Mouse (Mus musculus): Measurements from ENCODE around the gene Timm10.

Timm10 gene

DNA sequence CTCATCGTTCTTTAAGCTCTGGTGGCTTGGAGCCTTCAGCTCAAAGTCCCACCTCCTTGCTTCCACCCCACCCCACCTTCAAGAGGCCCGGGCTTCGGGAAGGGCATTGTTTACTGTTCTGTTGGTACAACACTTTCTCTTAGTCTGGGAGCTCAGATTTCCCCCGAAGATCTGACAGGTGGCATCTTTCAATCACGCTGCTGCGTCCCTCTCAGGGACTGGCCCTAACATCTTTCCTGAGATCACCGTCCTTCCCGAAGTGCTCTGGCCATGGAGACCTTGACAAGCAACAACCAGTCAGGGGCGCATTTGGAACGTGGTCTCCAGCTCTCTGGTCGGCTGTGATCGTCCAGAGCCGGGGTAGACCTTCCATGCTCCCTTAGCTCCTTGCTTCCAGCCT, 4.2 kb upstream of the Timm10 start, which contains the start of gene Smtnl1:
Smtnl1 (minus strand) TSS at position 101 of the 400 bp plus-strand sequence.
- DNase-seq = no peak

DNA sequence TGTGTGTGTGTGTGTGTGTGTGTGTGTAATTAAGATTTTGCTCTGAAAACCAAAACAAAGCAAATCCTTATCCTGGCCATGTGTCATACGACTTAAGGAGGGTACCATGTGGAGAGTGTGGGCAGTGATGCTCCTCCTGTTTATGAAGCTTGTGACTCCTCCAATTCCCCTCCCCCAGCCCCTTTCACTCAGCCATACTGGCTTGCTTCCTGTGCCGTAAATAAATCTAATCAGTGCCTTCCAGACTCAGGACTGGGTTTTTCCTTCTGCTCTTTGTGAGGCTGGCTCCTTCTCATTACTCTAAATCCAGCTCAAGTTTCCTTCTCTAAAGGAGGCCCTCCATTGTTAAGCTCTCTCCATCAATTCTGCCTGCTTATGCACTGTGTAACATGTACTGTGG, 3.6 kb upstream of the Timm10 start:
- no peak for DNase-seq

DNA sequence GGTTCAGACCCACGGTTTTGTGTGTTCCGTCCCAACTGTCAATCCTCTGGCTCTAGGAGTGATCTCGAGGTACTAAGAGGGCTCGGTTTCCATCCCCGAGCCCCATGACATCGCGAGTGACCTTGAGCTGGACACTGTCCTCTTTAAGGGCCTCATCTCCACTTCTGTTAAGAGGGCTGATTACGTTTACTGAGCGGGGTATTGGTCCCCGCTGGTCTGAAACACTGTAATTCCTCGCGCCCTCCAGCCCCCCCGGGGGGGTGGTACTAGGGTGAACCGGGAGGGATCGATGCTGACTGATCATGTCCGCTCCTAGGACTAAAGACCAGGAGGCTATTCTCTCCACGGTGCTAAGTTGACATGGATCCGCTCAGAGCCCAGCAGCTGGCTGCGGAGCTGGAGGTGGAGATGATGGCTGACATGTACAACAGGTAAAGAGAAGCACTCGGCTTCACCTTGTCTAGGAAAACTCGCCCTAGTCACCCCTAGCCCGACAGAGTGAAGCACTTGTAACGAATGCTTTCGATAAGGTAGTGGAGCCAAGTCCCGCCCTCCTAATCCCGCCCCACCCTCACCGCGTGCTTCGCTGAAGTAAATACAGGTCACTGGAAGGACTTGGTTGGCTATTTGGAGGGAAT, 605 bp downstream of the Timm10 start:
- peak; percentile 19 to 23 for DNase-seq

DNA sequence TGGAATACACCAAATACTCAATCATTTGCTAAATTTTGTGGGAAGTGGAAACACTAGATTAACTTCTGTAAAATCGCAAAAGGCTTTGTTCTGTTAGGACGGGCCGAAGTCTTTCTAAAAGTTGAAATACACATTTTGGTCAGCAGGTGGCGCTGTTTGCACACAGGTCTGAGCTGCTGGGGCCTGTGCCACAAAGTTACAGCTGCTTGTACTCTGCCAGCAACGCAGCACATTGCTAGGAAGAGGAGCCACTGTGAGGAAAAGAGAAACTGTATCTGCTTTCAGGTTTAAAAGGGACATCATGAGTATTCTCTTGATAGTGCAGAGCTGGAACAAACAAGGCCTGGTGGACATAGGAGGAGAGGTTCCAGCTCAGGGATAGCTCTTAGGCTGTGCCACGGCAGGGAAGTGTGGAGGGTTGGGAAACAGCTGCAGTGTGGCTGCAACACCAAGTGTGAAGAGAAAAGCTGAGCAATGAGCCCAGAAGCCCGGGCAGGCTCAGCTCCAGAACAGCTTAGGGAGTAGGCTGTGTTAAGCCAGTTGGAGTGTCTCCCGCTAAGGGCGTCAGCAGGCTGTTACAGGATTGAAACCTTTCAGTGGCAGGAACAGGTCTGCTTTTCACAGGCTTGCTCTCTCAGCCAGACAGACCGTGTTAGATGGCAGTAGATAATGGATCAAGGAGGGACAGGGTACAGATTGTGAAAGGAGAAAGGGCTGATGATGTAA, 5.0 kb downstream of the Timm10 start:
- peak; percentile 87 to 88 for DNase-seq

DNA sequence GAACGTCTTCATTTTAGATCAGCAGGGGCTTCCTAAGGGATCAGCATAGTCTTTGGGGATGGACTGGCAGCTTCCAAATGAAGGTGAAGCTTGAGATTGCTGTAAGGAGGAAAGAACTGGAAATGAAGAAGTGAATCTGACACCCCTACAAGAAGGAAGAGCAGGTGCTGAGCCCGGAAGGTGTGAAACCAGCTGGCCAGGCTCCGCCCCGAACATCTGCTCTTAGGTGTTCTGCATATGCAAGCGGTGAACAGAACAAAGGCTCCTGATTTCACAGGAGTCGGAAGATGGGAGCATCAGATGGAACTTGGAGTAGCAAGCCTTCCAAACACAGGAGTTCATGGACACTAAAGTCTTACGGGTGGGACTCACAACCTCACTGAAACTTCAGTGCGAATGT, 10.3 kb downstream of the Timm10 start:
- DNase-seq = peak; percentile 68 to 70

DNA sequence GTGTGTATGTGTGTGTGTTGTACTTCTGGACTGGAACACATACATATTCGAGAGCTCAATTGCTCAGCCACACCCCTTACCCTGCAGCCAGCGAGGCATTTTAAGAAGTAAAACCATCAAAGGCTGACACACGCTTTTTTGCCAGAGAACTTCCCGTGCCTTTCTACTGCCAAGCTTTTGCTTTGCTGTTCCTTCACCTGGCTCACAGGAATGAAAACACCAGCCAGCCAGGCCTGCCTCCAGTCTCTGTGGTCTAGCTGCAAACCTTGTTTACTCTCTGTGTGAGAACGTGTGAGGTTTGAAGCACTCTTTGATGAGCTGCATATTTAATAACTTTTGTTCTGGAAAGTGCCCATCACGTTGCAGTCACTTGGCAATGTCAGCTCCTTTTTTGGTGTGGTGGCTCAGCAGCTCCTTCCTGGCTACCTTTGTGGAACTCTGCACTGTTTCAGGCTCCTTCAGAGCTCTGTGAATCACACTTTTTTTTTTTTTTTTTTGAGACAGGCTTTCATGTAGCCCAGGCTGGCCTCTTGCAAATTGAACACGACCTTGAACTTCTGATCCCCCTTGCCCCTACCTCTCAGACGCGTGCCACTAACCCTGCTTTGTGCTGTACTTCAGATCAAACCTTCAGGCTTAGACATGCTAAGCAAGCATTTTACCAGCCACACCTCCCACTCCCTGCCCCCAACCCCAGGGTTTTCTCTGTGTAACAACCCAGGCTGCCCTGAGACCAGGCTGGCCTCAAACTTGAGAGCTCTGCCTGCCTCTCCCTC, 11.2 kb downstream of the Timm10 start:
- peak; percentile 17 to 18 for DNase-seq

DNA sequence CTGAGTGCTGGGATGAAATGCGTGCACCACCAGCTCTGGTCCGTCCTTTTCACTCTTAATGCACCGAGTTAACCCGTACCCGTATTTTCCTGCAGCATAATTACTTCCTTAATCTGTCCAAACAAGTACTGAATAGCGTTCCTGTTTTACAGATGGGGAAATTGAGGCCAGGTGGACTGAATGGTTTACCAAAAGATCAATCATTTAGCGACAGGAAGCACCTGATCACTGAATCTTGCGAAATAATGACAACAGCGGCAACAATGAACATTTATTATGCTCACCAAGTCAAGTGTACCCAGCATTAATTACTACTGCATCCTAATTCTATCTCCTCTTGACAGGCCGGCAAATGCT, 11.8 kb downstream of the Timm10 start, which contains the start of gene Slc43a1:
Slc43a1 (plus strand) TSS at position 258 of the 357 bp plus-strand sequence.
- DNase-seq = no peak

DNA sequence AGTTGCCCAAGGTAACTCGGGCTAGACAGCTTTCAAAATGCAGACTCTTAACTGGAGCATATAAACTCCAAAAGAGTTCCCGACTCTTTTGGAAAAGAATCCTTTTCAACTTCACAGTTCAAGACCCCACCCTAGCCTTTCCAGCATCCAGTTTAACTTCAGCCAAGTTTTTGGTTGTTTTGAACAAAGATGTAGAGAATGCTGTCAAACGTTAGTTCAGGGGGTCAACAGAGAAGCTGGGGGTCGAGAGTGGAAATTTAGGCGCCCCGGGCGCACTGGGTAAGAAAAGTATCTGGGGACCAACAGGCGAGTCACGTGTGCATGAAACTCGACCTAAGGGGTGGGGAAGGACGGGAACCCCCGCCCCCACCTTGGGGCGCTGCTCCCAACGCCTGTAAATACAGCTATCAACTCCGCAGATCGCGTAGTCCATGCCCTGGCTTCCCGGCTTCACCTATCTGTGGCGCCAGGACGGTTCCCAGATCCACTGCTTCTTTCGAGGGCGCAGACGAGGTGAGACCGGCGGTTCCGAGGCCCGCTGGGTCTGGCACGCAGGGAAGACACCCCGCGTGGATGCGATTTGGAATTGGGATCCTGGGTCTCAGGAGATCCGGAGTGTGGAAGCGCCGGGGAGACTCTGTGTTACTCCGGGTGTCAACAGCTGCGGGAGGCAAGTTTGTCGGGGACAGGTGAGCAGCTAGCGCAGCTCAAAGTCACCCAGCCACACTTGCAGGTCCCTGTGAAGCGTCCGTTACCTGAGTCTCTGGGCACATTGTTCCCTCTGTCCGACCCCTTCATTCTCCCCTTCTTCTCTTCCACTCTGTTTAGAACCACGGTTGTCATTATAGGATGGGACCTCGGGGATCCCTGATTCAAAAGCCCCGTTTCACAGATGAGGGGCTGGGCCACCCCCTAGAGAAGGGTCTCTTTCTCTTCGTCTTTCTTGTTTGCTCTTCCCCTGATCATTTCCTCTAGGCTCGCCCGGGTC, 12.5 kb downstream of the Timm10 start:
- peak; percentile 35 to 40 for DNase-seq

DNA sequence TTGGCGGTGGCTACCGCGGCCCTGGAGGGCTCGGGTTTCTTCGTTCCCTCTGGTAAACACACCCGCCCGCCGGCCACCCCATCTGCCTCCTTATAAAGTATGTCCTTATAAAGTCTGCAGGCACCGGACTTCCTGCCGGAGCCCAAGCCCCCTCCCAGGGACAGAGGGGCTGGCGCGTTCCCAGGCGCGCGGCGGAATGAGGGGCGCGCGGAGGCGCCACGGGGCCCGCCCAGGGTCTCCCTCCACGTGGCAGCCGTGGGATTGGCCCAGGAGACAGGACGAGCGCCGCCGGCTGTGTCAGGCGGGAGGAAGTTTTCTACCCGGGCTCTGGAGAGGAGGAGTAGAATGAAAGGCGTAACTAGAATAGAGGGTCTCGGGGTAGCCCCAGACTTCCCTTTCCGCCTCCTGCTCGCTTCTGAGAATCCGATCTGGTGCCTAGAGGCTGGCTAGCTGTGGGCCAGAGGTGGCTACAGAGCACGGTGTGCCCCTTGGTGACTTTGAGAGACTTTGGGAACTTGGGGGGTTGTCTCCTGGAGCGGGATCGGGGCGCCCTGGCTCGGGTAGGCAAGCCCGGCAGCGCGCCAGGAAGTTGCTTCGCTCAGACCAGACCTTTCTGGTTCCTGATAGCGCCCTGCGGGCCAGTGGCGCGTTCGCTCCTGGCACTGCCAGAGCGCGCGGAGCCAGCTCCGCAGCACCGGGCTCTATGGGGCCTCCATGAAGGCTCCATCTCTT, 13.4 kb downstream of the Timm10 start:
- DNase-seq = peak; percentile 54 to 68

DNA sequence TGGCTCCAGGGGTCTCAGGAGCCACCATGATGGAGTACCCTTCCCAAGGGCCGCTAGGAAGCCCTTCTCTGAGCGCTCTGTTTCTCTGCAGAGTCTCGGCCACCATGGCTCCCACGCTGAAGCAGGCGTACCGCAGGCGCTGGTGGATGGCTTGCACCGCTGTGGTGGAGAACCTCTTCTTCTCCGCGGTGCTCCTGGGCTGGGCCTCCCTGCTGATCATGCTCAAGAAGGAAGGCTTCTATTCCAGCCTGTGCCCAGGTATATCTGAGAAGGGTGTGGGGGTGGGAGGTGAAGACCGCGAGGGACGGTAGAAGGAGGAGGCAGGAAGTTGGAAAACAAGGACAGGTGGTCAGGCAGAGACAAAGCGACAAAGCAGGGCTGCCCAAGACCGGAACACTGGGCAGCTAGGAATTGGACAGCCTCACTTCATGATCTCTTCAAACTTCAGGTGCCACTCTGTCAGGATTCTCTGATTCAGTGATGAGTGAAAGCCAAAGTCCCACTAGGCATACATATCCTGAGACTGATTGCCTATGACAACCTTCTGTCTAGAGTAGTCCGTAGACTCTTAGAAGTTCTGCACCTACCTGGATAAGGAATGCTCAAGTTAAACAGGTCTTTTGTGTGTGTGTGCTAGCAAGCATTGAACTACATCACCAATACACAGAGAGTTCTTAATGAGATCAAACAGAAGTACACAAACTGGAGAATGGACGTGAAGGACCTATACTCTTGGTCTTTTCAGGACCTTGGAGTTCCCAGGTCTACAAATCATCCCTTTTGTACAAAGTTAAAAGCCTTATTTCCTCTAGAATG, 14.2 kb downstream of the Timm10 start:
- DNase-seq = no peak

DNA sequence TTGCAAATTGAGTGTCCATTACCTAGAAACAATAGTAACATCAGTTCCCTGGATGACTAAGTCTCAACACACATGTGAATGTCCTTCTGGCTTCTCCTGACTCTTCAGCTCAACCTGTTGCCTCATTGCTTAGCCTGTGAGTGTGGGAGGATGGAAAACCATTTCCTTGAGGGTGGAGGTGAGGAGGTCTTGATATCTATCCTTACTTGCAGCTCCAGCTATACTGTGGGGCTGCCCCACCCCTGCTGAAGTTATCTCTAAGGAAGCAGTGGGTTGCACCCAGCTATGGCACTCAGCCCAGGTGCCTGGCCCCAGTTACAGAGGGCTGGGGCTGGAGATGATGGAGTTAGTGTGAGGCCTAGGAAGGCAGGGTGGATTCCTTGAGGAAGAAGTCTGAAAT, 15.1 kb downstream of the Timm10 start:
- no peak for DNase-seq

DNA sequence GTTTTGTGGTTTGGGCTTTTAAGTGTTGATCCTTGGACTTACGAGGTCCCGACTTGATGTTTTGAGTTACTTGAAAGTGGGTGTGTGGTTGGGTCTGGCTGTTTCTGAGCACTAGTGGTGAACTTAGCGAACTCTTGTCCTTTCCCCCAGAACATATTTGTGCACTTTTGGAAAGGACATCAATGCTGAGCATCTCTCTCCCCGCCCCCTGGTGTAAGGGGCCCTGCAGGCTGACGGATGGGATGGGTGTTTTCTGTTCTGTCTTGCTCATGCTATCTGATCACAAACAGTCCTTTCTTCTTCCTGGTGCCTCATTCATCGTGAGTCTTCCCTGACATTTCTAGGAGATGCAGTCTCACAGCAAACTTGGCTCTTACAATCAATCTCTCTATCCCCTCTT, 16.9 kb downstream of the Timm10 start:
- DNase-seq = no peak

DNA sequence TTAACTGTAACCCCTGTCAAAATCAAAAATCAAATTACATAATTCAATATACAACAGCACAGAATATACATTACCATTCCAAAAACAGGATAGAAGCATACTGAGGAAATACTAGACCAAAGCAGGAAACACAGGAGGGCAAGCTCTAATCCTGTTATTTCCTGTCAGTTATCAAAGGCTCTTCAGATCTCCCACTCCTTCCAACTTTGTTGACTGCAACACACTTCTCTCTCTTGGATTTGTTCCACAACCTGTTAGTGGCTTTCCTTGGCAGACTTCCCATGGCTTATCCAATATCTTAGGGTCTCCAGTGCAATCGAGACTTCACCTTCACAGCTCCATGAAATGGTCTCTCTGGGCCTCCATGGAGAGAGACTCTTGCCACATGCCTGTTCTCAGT, 18.4 kb downstream of the Timm10 start:
- DNase-seq = no peak

DNA sequence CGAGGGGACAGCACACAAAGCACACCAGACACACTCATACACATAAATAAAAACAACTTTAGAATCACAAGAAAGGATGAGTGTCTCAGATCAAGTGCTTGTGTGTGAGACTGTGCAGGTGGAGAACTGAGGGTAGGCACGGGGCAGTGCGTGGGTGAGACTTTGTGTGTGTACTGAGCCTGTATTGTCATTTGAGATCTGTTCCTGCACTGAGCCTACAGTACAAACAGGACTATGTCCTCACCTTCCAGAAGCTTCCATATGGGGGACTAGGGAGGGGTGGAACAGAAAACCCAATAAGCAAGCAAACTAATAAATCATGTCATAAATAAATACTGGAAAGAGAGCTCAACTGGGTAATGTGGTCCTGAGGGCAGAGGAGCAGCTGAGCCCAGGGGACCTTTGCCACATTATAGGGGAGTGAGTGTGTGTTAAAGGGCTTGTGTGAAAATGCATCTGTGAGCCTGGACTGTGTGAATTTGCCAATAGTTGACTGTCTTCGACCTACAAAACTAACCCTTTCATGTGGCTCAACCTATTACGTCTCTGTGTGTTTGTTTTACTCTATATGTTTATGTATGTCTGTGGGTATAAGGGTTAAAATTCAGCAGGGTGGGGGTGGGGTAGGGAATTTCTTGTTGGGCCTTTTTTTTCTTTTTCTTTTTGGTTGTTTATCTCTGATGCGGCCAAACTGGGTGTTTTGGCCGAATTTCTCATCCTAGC, 23.8 kb downstream of the Timm10 start:
- no peak for DNase-seq

DNA sequence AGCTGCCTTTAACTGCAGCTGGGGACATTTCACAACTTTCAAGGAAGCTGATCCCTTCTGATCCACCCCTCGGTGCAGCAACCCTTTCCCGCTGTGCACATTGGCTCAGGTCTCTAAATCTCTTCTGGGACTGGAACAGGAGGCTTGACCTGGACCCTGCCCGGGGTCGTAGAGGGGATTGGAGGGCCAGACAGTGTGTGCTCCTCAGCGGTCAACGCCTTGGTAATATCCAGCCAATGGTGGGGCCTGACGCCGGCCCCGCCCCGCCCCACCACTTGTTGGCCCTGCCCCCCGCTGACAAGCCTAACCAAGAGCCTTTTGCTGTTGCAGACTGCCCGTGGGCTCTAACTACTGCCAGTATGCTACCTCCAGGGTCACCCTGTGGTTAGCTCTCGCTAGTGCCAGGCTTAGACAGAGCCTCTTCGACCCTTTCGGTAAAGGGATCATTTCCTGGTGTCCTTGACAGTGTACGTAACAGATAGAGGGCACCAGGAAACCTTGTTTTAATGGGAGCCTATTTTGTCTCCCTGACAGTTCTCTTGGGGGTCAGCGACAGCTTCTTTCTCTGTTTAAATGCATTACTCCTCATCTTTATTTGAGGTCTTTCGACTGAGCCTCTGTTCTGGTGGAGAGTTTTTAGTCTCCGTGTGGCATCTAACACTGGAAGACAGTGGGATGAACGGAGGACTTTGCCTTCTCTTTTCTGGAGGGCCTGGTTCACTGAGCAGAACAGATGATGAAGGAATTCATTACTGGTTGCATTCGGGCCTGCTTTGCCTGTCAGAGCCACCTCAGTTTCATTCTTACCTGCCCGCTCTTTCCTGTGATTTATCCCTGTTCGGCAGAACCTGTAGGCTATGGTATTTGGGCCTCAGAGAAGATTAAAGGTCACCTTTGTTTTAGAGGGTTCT, 24.6 kb downstream of the Timm10 start:
- no peak for DNase-seq

DNA sequence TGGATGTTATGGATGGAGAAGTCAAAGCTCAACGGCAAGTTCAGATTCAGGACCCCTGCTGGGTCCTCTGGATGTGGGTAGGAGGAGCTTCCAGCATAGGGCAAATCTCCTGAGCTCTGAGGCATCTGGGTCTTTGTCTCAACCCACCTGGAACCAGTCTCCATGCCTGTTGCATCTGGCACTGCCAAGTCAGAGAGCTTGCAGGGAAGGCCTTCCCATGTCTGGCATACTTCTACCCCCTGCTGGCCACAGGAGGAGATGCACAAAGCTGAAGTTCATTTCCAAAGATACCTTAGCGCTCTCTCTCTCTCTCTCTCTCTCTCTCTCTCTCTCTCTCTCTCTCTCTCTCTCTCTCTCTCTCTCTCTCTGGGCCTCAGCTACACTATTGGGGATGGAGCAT, 28.9 kb downstream of the Timm10 start:
- peak; percentile 64 to 68 for DNase-seq

DNA sequence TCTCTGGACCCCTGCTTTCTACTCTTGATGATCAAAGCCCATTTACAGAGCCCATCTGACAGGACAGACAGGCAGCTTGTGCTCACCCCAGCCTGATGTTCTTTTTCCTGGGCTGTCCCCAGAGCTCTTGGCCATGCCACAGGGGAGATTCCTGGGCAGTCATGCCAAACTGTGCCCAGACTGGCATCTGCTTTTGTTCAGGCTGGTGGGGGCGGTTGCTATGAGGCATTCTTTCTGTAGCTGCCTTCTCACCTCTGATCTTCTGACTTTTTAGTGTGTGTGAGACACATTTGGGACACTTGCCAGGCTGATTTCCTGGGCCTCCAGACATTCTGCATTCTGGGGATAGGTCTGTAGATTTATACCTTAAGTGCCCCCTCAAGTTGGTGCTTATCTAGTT, 31.8 kb downstream of the Timm10 start:
- DNase-seq = no peak

DNA sequence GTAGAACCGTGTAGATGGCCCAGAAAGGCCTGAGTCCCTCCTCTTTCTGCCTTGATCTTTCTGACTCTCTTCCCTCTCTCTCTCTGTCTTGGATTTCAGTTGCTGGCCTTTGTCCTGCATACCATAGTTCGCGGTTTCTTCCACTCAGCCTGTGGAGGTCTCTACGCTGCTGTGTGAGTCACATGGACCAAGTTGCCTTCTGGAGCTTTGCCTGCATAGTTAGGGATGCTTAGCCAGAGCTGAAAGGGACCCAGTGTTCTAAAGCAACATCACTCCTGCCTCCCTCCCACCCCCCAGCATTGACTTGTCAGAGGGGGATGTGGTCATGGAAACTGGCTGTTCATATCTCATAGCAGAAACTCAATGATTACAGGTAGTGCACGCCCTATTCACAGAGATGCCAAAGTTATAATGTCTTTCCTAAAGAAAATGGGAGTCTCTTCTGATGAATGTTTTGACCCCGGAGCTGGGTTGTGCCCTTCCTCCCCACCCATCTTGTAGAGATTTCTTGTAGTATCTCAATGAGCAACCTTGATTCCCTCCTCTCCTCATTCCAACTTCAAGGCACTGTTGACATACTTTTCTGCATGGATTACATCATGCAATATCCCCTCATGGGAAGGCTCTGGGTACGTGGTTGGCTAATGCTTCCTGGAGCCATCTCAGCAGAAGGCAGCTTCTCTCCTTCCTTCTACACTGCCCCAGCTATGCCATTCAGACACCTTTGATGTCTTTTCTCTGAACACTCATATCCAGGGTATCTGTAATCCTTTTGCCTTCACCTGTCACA, 33.4 kb downstream of the Timm10 start:
- DNase-seq = no peak
